Mouse (Mus musculus): ENCODE data around the gene Cacna1c. TPM values are rescaled to one million over a fixed set of nuclear protein-coding genes. Genes with fewer than 3 reads are reported as not detected.

The Cacna1c gene
- polyA plus RNA-seq, 1 experiment from 2014 or later, result 5.2 TPM

DNA sequence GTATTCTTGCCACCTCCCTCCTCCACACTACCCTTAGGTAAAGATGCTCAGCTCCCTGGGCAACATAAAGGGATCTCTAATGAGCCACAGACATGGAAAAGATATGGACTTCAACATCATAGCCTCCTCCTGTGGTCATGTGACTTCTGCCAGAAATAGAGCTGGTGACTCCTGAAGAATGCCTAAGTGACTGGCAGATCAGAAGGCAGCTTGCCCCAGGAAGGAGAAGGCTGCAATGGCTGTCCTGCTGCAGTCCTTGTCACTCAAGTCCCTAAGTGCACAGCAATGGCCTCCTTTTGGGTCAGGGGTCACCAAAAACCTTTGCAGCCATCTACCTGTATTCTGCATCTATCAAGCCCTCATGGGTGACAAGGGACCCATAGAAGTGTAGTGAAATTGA lies 133.5 kb downstream of the Cacna1c start:
- Histone ChIP-seq H3K36me3 (no peaks in the 10 kb centered on the region), H3K27me3 (no peaks in the 10 kb centered on the region), H3K4me3 (replicated peaks) (no peak overlapping the region), H3K9me3 (no peaks in the 10 kb centered on the region), H3K4me1 (replicated peaks) (peaks cover 14% of the 10 kb centered on the region), H3K9ac (replicated peaks) (no peak overlapping the region), H3K4me2 (replicated peaks) (no peak overlapping the region), H3K27ac (no peak overlapping the region)
- no peak for ATAC-seq

DNA sequence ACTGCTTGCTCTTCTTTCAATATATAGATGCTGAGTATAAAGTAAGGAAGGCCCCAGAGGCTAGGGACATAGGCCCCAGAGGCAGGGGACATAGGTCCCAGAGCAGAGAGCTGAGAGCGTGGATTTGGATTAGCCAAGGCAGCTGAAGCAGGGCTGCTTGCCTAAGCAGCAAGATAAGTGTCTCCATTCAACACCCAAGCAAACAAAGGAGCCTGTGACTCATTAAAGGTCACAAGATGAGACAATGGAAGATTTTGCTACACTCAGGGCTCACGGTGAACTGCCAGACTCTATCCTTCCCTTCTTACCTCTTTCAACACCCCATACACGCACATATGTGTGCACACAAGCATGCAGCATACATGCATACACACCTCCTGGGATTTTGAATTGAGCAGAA lies 137.3 kb downstream of the Cacna1c start:
- Histone ChIP-seq H3K4me2 (replicated peaks) (no peak overlapping the region), H3K27me3 (no peaks in the 10 kb centered on the region), H3K4me3 (replicated peaks) (no peak overlapping the region), H3K9ac (replicated peaks) (no peak overlapping the region), H3K9me3 (no peaks in the 10 kb centered on the region), H3K36me3 (peaks cover 8% of the 10 kb centered on the region), H3K4me1 (replicated peaks) (0 out of 2 replicates have a peak, but pooled peaks cover 6% of the 10 kb centered on the region), H3K27ac (no peak overlapping the region)
- WGBS, result 56% methylated on average over 3 of the region's 3 CpGs
- ATAC-seq, result no peak

DNA sequence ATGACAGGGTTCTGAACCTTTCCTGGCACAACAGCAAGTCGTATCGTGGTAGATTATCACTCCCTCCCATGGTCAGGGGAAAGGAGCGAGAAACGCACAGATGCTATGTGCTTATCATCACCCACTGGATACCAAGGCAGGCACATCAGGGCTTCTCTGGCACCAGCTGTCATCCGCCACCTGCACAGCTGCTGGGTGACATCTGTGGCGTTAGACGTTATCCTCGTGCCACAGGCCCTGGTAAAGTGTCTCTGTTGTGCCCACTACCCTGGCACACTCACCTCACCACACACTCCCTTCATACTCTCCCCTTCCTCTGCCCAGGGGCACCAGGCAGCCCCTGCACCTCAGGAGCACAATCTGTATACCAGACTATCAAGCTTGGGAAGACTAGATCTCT lies 137.8 kb downstream of the Cacna1c start:
- no peaks in the 10 kb centered on the region for H3K27me3 ChIP-seq
- no peak overlapping the region for H3K27ac ChIP-seq
- H3K4me2 ChIP-seq (replicated peaks), result no peak overlapping the region
- ATAC-seq, result no peak
- H3K4me1 ChIP-seq (replicated peaks), result 0 out of 2 replicates have a peak, but pooled peaks cover 6% of the 10 kb centered on the region
- H3K36me3 ChIP-seq, result peaks cover 8% of the 10 kb centered on the region
- H3K4me3 ChIP-seq (replicated peaks), result no peak overlapping the region
- no peak overlapping the region for H3K9ac ChIP-seq (replicated peaks)
- 91% methylated on average over 8 of the region's 8 CpGs for WGBS
- H3K9me3 ChIP-seq, result no peaks in the 10 kb centered on the region

DNA sequence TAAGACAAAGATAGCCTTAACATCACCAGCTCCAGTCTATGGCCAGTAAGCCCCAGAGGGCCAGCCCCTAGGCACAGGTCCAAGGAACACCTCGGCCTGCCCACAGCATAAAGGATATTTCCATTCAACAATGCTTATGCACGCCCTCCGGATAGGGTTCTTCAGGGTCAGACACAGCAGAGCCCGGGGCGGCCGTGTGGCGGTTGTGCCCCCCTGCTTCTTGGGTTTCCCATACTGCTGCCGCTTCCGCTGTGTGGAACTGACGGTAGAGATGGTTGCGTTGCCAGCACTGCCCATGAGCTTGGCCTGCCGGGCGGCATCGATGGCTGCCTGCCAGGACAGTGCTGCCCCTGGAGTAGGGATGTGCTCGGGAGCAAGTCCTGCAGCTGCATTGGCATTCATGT lies 139.1 kb downstream of the Cacna1c start:
- ATAC-seq, result peak; percentile 75; the same call in 1 of the 2 replicates
- Histone ChIP-seq H3K4me1 (replicated peaks) (0 out of 2 replicates have a peak, but pooled peaks cover 6% of the 10 kb centered on the region), H3K4me3 (replicated peaks) (no peak overlapping the region), H3K4me2 (replicated peaks) (no peak overlapping the region), H3K27ac (no peak overlapping the region), H3K9me3 (no peaks in the 10 kb centered on the region), H3K36me3 (peaks cover 8% of the 10 kb centered on the region), H3K27me3 (no peaks in the 10 kb centered on the region), H3K9ac (replicated peaks) (no peak overlapping the region)
- WGBS, result 84% methylated on average over 15 of the region's 15 CpGs

DNA sequence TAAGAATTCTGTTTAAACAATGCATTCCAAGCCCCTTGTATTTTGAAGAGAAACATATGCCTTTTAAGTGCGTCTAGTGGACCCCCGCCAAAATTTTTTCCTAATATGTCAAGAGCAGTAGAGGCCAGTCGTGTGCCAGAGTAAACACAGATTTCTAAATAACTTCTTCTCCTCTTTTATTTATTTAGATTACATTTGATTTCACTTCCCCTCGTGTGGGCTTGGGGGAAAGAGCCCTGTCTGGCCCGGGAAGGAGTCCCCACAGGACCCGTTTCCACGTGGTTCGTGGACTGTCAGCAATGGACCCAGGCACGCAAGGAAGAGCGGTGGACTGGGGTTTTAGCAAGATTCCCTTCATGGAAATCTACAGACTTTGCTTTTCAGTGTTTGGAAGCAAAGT lies 143.4 kb downstream of the Cacna1c start:
- 83% methylated on average over 10 of the region's 10 CpGs for whole genome bisulfite sequencing
- H3K4me1 ChIP-seq (replicated peaks), result no peaks in the 10 kb centered on the region
- ATAC-seq, result no peak

DNA sequence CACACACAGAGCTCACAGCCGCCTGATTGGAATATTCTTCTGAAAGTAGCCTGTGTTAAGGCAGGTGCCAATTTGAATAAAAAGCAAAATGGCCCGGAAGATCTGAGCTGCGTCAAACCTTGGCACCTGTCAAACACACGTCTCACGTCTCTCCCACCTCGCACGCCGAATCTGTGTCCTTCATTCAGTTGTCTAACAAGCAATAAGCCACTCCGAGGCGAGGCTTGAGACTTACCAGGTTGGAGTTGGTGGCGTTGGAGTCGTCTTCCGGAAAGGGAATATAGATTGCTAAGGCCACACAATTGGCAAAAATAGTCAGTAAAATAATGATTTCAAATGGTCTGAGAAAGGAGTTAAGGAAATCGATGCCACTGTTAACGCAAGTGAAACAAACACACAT lies 143.9 kb downstream of the Cacna1c start:
- ATAC-seq, result no peak
- Histone ChIP-seq H3K9me3 (no peaks in the 10 kb centered on the region), H3K27ac (no peak overlapping the region), H3K4me1 (replicated peaks) (no peaks in the 10 kb centered on the region), H3K9ac (replicated peaks) (no peak overlapping the region), H3K4me3 (replicated peaks) (no peak overlapping the region), H3K27me3 (no peaks in the 10 kb centered on the region), H3K36me3 (peaks cover 8% of the 10 kb centered on the region), H3K4me2 (replicated peaks) (no peak overlapping the region)
- 93% methylated on average over 15 of the region's 15 CpGs for WGBS

More for the DNA sequence above, 143.4 kb downstream of the Cacna1c start:
- no peaks in the 10 kb centered on the region for H3K9me3 ChIP-seq
- no peak overlapping the region for H3K27ac ChIP-seq
- H3K27me3 ChIP-seq, result no peaks in the 10 kb centered on the region
- peaks cover 8% of the 10 kb centered on the region for H3K36me3 ChIP-seq
- no peak overlapping the region for H3K9ac ChIP-seq (replicated peaks)
- no peak overlapping the region for H3K4me3 ChIP-seq (replicated peaks)
- H3K4me2 ChIP-seq (replicated peaks), result no peak overlapping the region

DNA sequence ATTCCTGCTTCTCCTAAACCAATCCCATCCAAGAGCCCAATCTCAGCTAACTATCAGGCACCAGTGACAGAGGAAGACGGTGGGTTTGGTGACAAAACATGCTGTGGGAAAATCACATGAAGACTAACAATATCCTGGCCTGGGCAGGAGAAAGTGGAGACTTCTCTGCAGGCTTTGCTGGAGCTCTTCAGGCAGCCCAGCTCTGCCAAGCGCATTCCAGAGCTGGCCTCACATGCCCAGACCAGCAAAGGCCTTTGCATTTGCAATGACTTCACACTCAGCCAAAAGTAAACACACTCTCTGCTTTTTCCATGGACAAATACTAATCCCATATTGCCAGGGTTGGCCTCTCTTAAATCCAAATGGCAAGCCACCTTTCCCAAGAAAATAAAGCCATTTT lies 144.5 kb downstream of the Cacna1c start:
- no peak overlapping the region for H3K27ac ChIP-seq
- no peak for ATAC-seq
- H3K36me3 ChIP-seq, result peaks cover 4% of the 10 kb centered on the region; the same call in 1 of the 2 replicates
- H3K4me2 ChIP-seq (replicated peaks), result no peak overlapping the region
- 95% methylated on average over 2 of the region's 2 CpGs for WGBS
- H3K4me1 ChIP-seq (replicated peaks), result peaks cover 5% of the 10 kb centered on the region; the same call in 1 of the 2 replicates
- no peak overlapping the region for H3K9ac ChIP-seq (replicated peaks)
- no peaks in the 10 kb centered on the region for H3K27me3 ChIP-seq
- H3K4me3 ChIP-seq (replicated peaks), result no peak overlapping the region
- H3K9me3 ChIP-seq, result no peaks in the 10 kb centered on the region

DNA sequence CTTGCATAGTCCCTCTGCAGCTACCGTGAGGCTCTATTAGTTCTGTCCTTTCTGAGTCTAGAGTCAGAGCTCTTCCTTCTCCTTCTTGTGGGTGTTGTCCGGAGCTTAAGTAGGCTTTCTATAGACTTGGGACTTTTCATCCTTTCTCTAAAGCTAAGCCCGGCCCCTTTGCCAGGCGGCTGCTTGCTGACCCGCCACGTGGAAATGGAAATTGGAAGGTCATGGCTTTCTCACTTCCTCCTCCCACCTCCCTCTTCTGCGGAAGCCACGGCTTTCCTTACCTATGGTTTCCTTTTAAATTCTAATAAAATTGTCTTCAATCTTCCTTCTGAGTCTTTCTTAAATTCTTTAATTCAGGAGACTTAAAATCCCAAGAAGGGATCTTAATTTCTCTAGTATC lies 148.9 kb downstream of the Cacna1c start:
- H3K4me2 ChIP-seq (replicated peaks), result no peak overlapping the region
- H3K9me3 ChIP-seq, result no peaks in the 10 kb centered on the region
- peaks cover 6% of the 10 kb centered on the region; the same call in 1 of the 2 replicates for H3K4me1 ChIP-seq (replicated peaks)
- no peak overlapping the region for H3K4me3 ChIP-seq (replicated peaks)
- no peaks in the 10 kb centered on the region for H3K36me3 ChIP-seq
- ATAC-seq, result no peak
- WGBS, result 39% methylated on average over 8 of the region's 8 CpGs
- no peak overlapping the region for H3K27ac ChIP-seq
- H3K9ac ChIP-seq (replicated peaks), result no peak overlapping the region
- H3K27me3 ChIP-seq, result no peaks in the 10 kb centered on the region

DNA sequence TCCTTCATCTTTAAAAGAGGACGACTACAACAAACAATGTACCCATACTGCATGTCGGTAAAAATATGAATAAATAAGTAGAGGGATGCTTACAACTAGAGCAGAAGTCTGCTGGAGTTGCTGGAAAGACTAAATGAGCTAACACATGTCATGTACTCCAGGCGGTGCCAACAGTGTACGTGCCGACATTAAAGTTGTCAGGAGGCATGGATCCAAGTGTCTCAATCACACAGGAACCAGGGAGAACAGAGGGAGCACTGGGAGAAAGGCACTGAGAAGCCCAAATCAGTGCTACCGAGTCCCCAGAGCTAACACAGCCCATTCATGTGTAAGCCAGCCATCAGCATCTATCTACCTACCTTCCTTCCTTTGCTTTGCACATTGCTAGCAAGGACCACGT lies 150.7 kb downstream of the Cacna1c start:
- no peak overlapping the region for H3K4me3 ChIP-seq (replicated peaks)
- peaks cover 12% of the 10 kb centered on the region for H3K4me1 ChIP-seq (replicated peaks)
- H3K36me3 ChIP-seq, result no peaks in the 10 kb centered on the region
- H3K9me3 ChIP-seq, result no peaks in the 10 kb centered on the region
- no peak overlapping the region for H3K4me2 ChIP-seq (replicated peaks)
- ATAC-seq, result no peak
- no peaks in the 10 kb centered on the region for H3K27me3 ChIP-seq
- 88% methylated on average over 7 of the region's 7 CpGs for WGBS
- no peak overlapping the region for H3K27ac ChIP-seq
- H3K9ac ChIP-seq (replicated peaks), result no peak overlapping the region

DNA sequence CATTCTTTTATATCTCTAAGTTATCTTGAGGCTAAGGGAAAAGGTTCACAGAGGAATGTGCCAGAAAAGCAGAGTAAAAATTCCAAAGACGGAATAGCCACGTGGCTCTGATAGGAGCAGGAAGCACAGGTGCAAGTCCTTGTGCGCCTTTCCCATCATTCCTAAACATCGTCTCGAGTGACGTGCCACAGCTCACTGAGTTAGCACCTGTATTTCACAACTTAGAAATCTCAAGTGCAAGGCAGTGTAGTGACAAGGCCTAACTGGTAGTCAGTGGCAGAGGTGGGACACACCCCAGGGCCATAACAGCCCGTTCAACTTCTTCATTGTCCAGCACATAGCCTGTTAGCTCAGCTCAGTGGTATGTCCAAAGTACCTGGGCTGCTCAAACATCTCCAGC lies 152.1 kb downstream of the Cacna1c start:
- Histone ChIP-seq H3K9ac (replicated peaks) (no peak overlapping the region), H3K27ac (no peak overlapping the region), H3K4me1 (replicated peaks) (peaks cover 12% of the 10 kb centered on the region), H3K4me3 (replicated peaks) (no peak overlapping the region), H3K4me2 (replicated peaks) (no peak overlapping the region), H3K27me3 (no peaks in the 10 kb centered on the region), H3K9me3 (no peaks in the 10 kb centered on the region), H3K36me3 (no peaks in the 10 kb centered on the region)
- no peak for ATAC-seq
- WGBS, result 92% methylated on average over 7 of the region's 7 CpGs

DNA sequence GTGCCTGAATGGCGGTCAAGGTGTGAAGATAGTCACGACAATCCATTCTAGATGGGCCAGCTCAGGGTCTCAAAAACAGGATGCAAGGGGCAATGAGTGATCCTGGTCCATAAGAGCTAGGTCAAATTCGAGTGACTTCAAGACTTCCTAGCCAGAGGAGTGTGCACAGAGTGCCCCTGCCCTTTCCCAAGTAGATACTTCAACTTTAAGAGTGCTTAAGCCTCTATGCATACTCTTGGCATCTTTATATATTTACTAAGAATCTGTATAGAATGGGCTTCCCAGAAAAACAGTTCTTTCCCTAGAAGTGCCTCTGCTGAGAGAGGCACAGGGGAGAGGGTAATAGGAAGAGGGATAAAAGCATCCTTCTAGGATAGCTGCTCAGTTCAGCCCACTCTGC lies 153.4 kb downstream of the Cacna1c start:
- Histone ChIP-seq H3K9ac (replicated peaks) (no peak overlapping the region), H3K27me3 (no peaks in the 10 kb centered on the region), H3K4me1 (replicated peaks) (peaks cover 12% of the 10 kb centered on the region), H3K4me2 (replicated peaks) (no peak overlapping the region), H3K4me3 (replicated peaks) (no peak overlapping the region), H3K36me3 (no peaks in the 10 kb centered on the region), H3K27ac (no peak overlapping the region), H3K9me3 (no peaks in the 10 kb centered on the region)
- WGBS, result 85% methylated on average over 3 of the region's 3 CpGs
- ATAC-seq, result no peak

DNA sequence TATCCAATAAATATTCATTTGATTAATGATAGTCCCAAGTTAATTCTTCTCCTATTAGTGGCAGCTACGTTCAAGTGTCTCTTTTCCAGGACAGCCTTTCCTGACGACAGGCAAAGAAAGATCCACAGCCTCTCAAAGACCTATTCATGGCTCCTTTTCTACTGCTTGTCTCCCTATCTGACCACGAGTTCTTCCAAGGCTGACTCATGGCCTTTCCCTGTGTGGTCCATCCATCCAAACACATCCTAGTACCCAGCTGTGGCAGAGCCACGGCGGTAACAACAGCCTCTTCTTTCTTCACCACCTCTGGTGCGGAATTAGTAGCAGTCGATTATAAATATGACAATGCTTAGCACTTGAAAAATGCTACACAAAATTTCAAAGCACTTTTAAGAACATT lies 155.3 kb downstream of the Cacna1c start:
- Histone ChIP-seq H3K4me2 (replicated peaks) (no peak overlapping the region), H3K27ac (no peak overlapping the region), H3K27me3 (no peaks in the 10 kb centered on the region), H3K4me3 (replicated peaks) (no peak overlapping the region), H3K4me1 (replicated peaks) (peaks cover 6% of the 10 kb centered on the region; the same call in 1 of the 2 replicates), H3K9me3 (no peaks in the 10 kb centered on the region), H3K9ac (replicated peaks) (no peak overlapping the region), H3K36me3 (no peaks in the 10 kb centered on the region)
- no peak for ATAC-seq
- 69% methylated on average over 7 of the region's 7 CpGs for WGBS

DNA sequence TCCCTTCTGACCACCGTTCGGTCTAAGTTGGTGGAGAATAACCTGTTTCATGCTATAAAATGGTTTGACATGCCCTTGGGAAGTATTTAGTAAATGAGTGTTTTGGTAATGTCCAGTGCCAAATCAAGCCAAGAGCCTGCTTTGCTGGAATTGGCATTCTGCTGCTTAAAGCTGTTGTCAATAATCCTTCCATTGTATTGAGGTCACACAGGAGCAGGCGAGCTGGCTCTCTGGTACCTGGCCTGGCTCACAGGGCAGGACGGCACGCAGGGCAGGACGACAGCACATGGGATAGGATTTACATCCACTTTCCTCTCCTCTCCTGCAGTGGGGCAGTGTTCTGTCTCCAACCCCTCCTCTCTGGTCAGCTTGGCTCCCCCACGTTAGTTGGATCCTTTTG lies 156.4 kb downstream of the Cacna1c start:
- H3K4me3 ChIP-seq (replicated peaks), result no peak overlapping the region
- H3K4me1 ChIP-seq (replicated peaks), result peaks cover 6% of the 10 kb centered on the region; the same call in 1 of the 2 replicates
- H3K9ac ChIP-seq (replicated peaks), result no peak overlapping the region
- no peaks in the 10 kb centered on the region for H3K27me3 ChIP-seq
- WGBS, result 42% methylated on average over 7 of the region's 7 CpGs
- no peak overlapping the region for H3K4me2 ChIP-seq (replicated peaks)
- H3K36me3 ChIP-seq, result no peaks in the 10 kb centered on the region
- no peaks in the 10 kb centered on the region for H3K9me3 ChIP-seq
- no peak overlapping the region for H3K27ac ChIP-seq
- no peak for ATAC-seq

Data from midbrain, embryonic 13.5 days (tissue).